Mouse (Mus musculus) heart, embryonic 13.5 days (tissue): ENCODE results near the gene Acads. TPM values are rescaled to one million over a fixed set of nuclear protein-coding genes. Genes with fewer than 3 reads are reported as not detected.
"Not testable (repeated sequence)": the region's sequence is repeated elsewhere in the genome, so short reads cannot be mapped to it uniquely, and the experiment has no call there.

Experiments used
- ATAC-seq: fragments of 200-750 bp; cut with Nextera tagmentation; 2 replicates; pipeline ENCODE4 v1.8.0; 2017; ENCODE audit warnings: moderate TSS enrichment; ENCODE audit not compliant: insufficient number of reproducible peaks, low FRiP score, low TSS enrichment; ENCODE audit errors: extremely low read depth
- H3K27ac ChIP-seq: fragments of 300-500 bp; sonication (generic); replicated peaks from 2 replicates; pipeline ENCODE4 v1.5.1; 2015; ENCODE audit warnings: moderate library complexity, mild to moderate bottlenecking, inconsistent platforms
- H3K27me3 ChIP-seq: fragments of 300-500 bp; sonication (generic); replicated peaks from 2 replicates; pipeline ENCODE4 v1.6.1; 2015; ENCODE audit warnings: mild to moderate bottlenecking, inconsistent platforms
- H3K36me3 ChIP-seq: fragments of 300-500 bp; sonication (generic); 2 replicates; pipeline ENCODE4 v1.6.1; 2015; ENCODE audit warnings: mild to moderate bottlenecking, inconsistent platforms
- H3K4me1 ChIP-seq: fragments of 300-500 bp; sonication (generic); 2 replicates; pipeline ENCODE4 v1.6.1; 2015; ENCODE audit warnings: inconsistent platforms
- H3K4me2 ChIP-seq: fragments of 300-500 bp; sonication (generic); 2 replicates; pipeline ENCODE4 v1.6.1; 2015; ENCODE audit warnings: inconsistent platforms, mild to moderate bottlenecking, moderate library complexity
- H3K4me3 ChIP-seq: fragments of 300-500 bp; sonication (generic); 2 replicates; pipeline ENCODE4 v1.5.1; 2015; ENCODE audit warnings: moderate library complexity, mild to moderate bottlenecking, inconsistent platforms
- H3K9ac ChIP-seq: fragments of 300-500 bp; sonication (generic); 2 replicates; pipeline ENCODE4 v1.6.1; 2015; ENCODE audit warnings: inconsistent platforms, mild to moderate bottlenecking, moderate library complexity
- H3K9me3 ChIP-seq: fragments of 300-500 bp; sonication (generic); 2 replicates; pipeline ENCODE4 v1.6.1; 2016; ENCODE audit warnings: inconsistent platforms
- WGBS: fragments of 180-500 bp; shearing (Covaris S2); methylation state at CpG from one replicate; pipeline ENCODE4 v1.1.7; 2015; ENCODE audit warnings: mixed read lengths; 5-methylcytosine and 5-hydroxymethylcytosine counted together
- polyA plus RNA-seq: library from polyadenylated mRNA; unstranded; fragments of >200 nt; fragmentation: Nextera tagmentation; extraction: Ambion mirVana; gene quantifications from 2 replicates; pipeline ENCODE4 v1.2.1, GENCODE M21; 2015

Gene Acads
- polyA plus RNA-seq, 1 experiment from 2014 or later, result 103 TPM

DNA sequence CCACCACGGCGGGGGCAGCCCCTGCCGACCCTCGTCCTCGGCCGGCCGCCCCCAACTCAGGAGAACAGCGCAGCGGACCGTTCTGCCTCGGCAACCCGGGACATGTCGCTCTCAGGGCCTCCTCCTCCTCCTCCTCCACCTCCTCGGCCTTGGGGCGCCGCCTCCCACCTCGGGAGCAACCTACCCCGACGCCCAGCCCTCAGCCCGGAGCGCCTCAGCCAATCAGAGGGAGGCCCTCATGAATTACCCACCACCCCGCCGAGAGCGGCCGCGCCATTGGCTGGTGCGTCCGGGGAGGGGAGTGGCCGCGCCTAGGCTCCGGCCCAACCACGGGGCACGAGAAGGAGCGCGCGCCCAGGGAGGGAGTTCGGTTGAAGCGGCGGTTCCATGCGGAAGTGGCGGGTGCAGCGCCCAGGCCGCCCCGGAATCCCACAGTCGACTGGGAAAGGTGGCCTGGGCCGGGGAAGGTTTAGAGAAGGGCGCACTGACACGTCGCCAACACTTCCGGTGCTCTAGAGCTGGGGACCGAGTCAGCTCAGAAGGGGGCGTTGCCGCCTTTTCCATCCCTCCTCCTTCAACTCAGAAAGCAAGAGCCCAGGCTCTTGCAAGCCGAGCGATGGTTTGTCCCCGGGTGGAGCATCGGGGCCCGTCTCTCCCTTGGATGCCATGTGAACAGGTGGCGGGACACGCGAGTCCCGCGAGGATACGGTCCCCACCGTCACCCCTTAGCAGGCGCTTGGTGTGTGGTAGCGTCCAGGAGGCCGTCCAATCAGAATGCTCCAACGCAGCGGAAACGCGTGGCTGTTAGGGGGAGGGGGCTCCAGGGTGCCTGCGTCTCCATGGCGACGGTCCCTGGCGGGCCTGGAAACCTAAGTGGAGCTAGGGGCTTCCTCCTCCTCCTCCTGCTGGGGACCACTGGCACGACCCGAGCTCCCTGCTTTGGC is 39.2 kb upstream of the Acads start, which contains the start of gene Mlec:
Gene Mlec (minus strand): TSS at position 140 of the 944 bp plus-strand sequence.
- H3K4me1 ChIP-seq, result peaks cover 49% of the 10 kb centered on the region
- peak within 1 kb of the TSS; percentile 78 for H3K4me3 ChIP-seq
- H3K9me3 ChIP-seq, result no peaks in the 10 kb centered on the region
- under 1% methylated on average over 69 of the region's 78 CpGs for WGBS
- peak within 1 kb of the TSS; percentile 96 for H3K9ac ChIP-seq
- peak within 1 kb of the TSS; percentile 97 for H3K27ac ChIP-seq
- peaks cover 2% of the 10 kb centered on the region; the same call in 1 of the 2 replicates for H3K36me3 ChIP-seq
- peak within 1 kb of the TSS; percentile 82 for H3K4me2 ChIP-seq
- peak; percentile 95 for ATAC-seq
- H3K27me3 ChIP-seq, result no peaks in the 10 kb centered on the region

- peaks cover 60% of the 10 kb centered on the region for H3K4me1 ChIP-seq
- peak overlapping the region; percentile 78 for H3K4me3 ChIP-seq
- peak overlapping the region; percentile 89 for H3K27ac ChIP-seq
- no peaks in the 10 kb centered on the region for H3K9me3 ChIP-seq
- ATAC-seq, result no peak
- H3K4me2 ChIP-seq, result peak overlapping the region; percentile 82
- H3K36me3 ChIP-seq, result peaks cover 7% of the 10 kb centered on the region; the same call in 1 of the 2 replicates
- WGBS, result 2% methylated on average over 26 of the region's 26 CpGs
- H3K27me3 ChIP-seq, result no peaks in the 10 kb centered on the region
- peak overlapping the region; percentile 96 for H3K9ac ChIP-seq
These were observed 37.9 kb upstream of the Acads start for GRCm38 (mm10) chr5:115156933-115157589.

- H3K27ac ChIP-seq, result peak overlapping the region; percentile 58
- peaks cover 9% of the 10 kb centered on the region; the same call in 1 of the 2 replicates for H3K36me3 ChIP-seq
- peaks cover 65% of the 10 kb centered on the region for H3K4me1 ChIP-seq
- no peaks in the 10 kb centered on the region for H3K9me3 ChIP-seq
- peak overlapping the region; percentile 82 for H3K4me2 ChIP-seq
- no peaks in the 10 kb centered on the region for H3K27me3 ChIP-seq
- peak overlapping the region; percentile 96 for H3K9ac ChIP-seq
- peak overlapping the region; percentile 78 for H3K4me3 ChIP-seq
- no peak for ATAC-seq
- 48% methylated on average over 7 of the region's 7 CpGs for WGBS
These were observed 37.3 kb upstream of the Acads start for GRCm38 (mm10) chr5:115156401-115156800.

DNA sequence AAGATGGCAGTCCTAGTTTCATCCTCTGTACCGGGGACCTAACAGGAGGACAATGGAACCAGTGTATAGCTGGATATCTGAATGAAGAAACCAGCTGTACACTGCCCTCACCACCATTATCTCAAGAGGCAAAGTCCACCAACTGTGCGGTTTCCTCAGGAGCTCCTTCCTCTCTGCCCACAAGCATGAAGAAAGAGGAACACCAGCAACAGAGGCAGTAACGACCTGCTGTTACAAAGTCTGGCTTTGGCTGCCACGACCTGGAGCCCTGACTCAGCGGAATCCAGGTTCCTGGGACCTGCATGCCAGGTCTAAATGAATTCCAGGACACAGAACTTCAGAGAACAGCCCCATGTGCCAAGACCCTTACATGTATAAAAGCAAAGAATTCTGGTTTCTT is 36.7 kb upstream of the Acads start:
- Histone ChIP-seq H3K4me3 (peak overlapping the region; percentile 78), H3K36me3 (peaks cover 14% of the 10 kb centered on the region), H3K9me3 (no peaks in the 10 kb centered on the region), H3K9ac (peak overlapping the region; percentile 96), H3K27me3 (no peaks in the 10 kb centered on the region), H3K4me2 (peak overlapping the region; percentile 82), H3K27ac (peak overlapping the region; percentile 58), H3K4me1 (peaks cover 67% of the 10 kb centered on the region)
- WGBS, result 23% methylated on average over 5 of the region's 5 CpGs
- no peak for ATAC-seq

- Histone ChIP-seq H3K9ac (peak overlapping the region; percentile 96), H3K4me3 (peak overlapping the region; percentile 78), H3K4me1 (peaks cover 67% of the 10 kb centered on the region), H3K36me3 (peaks cover 21% of the 10 kb centered on the region), H3K4me2 (peak overlapping the region; percentile 82), H3K27me3 (no peaks in the 10 kb centered on the region), H3K27ac (peak overlapping the region; percentile 58), H3K9me3 (no peaks in the 10 kb centered on the region)
- ATAC-seq, result no peak
- WGBS, result 48% methylated on average over 13 of the region's 13 CpGs
These were observed 36.0 kb upstream of the Acads start for GRCm38 (mm10) chr5:115155156-115155631.

DNA sequence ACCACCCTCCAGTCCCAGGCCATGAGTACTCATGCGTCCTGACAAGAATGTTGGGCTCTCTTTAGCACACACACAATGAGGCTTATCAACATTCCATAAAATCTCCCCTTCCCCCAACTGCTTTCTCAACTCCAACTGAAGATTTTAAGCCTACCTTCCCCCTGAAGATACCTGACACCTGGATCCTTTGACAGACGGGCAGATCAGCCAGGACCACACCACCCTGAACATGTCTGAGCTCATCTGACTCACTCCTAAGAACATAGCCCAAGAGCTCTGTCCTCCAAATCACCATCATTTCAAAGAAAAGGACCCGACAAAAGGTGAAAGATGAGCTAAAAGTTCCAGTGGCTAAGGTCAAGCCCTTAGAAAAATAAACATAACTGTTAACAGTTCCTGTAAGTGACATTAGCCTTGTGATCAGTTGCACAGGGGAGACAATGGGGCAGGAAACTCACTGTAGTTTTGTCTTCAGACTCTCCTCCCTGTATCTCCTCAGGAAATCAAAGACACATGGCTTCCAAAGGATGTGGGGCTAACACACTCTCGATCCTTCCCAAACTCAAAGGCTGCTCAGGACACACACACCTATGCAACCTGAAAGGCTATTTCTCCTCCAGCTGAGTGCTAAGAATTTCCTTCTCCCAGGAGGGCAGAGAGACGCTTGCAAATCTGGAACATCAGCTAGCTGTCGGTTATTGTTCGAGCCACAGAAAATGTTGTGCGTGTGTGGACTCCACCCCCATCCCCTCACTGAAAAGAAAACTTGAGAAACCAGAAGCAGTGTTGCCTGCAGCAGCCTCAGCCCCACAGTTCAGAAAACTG is 33.2 kb upstream of the Acads start:
- H3K9me3 ChIP-seq, result no peaks in the 10 kb centered on the region
- no peak for ATAC-seq
- peak overlapping the region; percentile 35 for H3K4me2 ChIP-seq
- no peak overlapping the region for H3K4me3 ChIP-seq
- peak overlapping the region; percentile 61 for H3K27ac ChIP-seq
- no peaks in the 10 kb centered on the region for H3K27me3 ChIP-seq
- H3K36me3 ChIP-seq, result peaks cover 48% of the 10 kb centered on the region
- H3K9ac ChIP-seq, result peak overlapping the region; percentile 65
- H3K4me1 ChIP-seq, result peaks cover 63% of the 10 kb centered on the region
- 27% methylated on average over 8 of the region's 8 CpGs for WGBS

DNA sequence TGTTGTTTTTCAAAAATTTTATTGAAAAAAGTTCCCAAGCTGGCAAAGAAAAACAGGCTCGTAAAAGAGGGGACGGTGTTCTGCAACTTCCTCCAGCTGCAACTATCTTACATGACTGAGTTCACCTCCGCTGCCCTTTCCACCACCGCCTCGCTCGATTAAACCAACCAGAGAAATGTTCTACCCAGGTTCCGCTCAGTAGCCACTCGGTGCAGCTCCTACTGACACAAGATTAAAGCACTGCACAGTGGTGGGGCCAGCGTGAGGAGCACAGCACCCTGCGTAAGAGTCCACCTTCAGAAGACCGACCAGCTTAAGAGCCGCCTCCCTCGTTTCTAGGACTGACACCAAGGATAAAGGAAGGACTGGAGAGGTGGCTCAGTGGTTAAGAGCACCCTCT is 32.3 kb upstream of the Acads start:
- H3K4me1 ChIP-seq, result peaks cover 57% of the 10 kb centered on the region
- H3K9me3 ChIP-seq, result no peaks in the 10 kb centered on the region
- H3K4me2 ChIP-seq, result no peak overlapping the region
- H3K36me3 ChIP-seq, result peaks cover 57% of the 10 kb centered on the region
- 0 out of 2 replicates have a peak overlapping the region, but pooled peaks have one; percentile 7 for H3K27ac ChIP-seq
- WGBS, result 82% methylated on average over 13 of the region's 13 CpGs
- no peak overlapping the region for H3K9ac ChIP-seq
- H3K4me3 ChIP-seq, result no peak overlapping the region
- ATAC-seq, result no peak
- no peaks in the 10 kb centered on the region for H3K27me3 ChIP-seq

DNA sequence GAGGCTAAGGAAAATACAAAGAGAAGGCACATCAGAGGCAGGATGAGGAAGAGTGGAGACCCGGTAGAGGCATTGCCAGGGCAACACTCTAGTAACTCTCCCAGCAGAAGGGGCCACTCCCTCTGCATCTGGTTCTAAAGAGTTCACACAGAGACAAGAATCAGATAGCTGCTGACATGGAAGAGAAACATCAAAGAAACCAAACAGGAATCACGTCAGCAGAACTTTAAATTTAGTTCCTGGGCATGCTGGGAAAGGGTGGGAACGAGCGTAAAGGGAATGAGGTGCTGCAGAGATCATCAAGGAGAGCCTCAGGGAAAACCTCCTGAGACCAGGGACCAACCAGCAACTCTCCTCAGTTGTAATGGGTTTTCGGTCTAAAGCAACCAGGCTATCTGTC is 31.8 kb upstream of the Acads start:
- peaks cover 52% of the 10 kb centered on the region for H3K4me1 ChIP-seq
- H3K27me3 ChIP-seq, result no peaks in the 10 kb centered on the region
- no peak overlapping the region for H3K4me2 ChIP-seq
- H3K27ac ChIP-seq, result 0 out of 2 replicates have a peak overlapping the region, but pooled peaks have one; percentile 7
- no peak overlapping the region for H3K9ac ChIP-seq
- no peak for ATAC-seq
- no peak overlapping the region for H3K4me3 ChIP-seq
- no peaks in the 10 kb centered on the region for H3K9me3 ChIP-seq
- 57% methylated on average over 5 of the region's 5 CpGs for WGBS
- peaks cover 62% of the 10 kb centered on the region for H3K36me3 ChIP-seq

GRCm38 (mm10) chr5:115149675-115150459 is 30.7 kb upstream of the Acads start:
- H3K27me3 ChIP-seq, result no peaks in the 10 kb centered on the region

GRCm38 (mm10) chr5:115148872-115149271 is 29.7 kb upstream of the Acads start:
- H3K27ac ChIP-seq, H3K4me2 ChIP-seq, H3K27me3 ChIP-seq, H3K9me3 ChIP-seq, H3K9ac ChIP-seq, ATAC-seq, H3K4me3 ChIP-seq: not testable (repeated sequence)
- H3K4me1 ChIP-seq, result peaks cover 31% of the 10 kb centered on the region
- no CpG with 5 or more reads among the region's 1 CpGs for WGBS
- peaks cover 83% of the 10 kb centered on the region for H3K36me3 ChIP-seq

More at GRCm38 (mm10) chr5:115149675-115150459, 30.7 kb upstream of the Acads start:
- Histone ChIP-seq H3K4me2 (no peak overlapping the region), H3K9ac (no peak overlapping the region), H3K9me3 (no peaks in the 10 kb centered on the region), H3K27ac (no peak overlapping the region), H3K36me3 (peaks cover 73% of the 10 kb centered on the region), H3K4me3 (no peak overlapping the region), H3K4me1 (peaks cover 41% of the 10 kb centered on the region)
- WGBS, result 92% methylated on average over 14 of the region's 14 CpGs
- ATAC-seq, result no peak
